Mouse (Mus musculus) erythroblast, embryonic 14.5 days (primary cell): Measurements from ENCODE around the gene Tiparp. TPM values are rescaled to one million over a fixed set of nuclear protein-coding genes. Genes with fewer than 3 reads are reported as not detected.

Experiments
- H3K27me3 ChIP-seq: 2 replicates; pipeline ENCODE4 v1.6.1; 2012; ENCODE audit warnings: inconsistent platforms; ENCODE audit not compliant: control insufficient read depth
- H3K36me3 ChIP-seq: 2 replicates; pipeline ENCODE4 v1.6.1; 2012; ENCODE audit warnings: mild to moderate bottlenecking, inconsistent platforms; ENCODE audit not compliant: control insufficient read depth
- H3K4me1 ChIP-seq: 2 replicates; pipeline ENCODE4 v1.6.1; 2012; ENCODE audit warnings: inconsistent platforms; ENCODE audit not compliant: control insufficient read depth
- H3K4me3 ChIP-seq: replicated peaks from 2 replicates; pipeline ENCODE3; 2012; ENCODE audit warnings: moderate library complexity, mild to moderate bottlenecking, inconsistent platforms
- H3K9me3 ChIP-seq: 2 replicates; pipeline ENCODE4 v1.6.1; 2012; ENCODE audit warnings: low read length, inconsistent platforms, mixed read lengths; ENCODE audit not compliant: control insufficient read depth
- GATA1 ChIP-seq: IDR thresholded peaks from 2 replicates; pipeline ENCODE4 v1.6.1; 2012; ENCODE audit warnings: low read length, inconsistent platforms, mixed read lengths
- TAL1 ChIP-seq: IDR thresholded peaks from 3 replicates; pipeline ENCODE4 v1.6.1; 2012; ENCODE audit warnings: low read length, inconsistent platforms, mixed read lengths
- polyA plus RNA-seq: library from polyadenylated mRNA; stranded (reverse); fragments of >175 nt; gene quantifications from 2 replicates; pipeline ENCODE4 v1.2.3, GENCODE M21; 2012

The Tiparp gene
- polyA plus RNA-seq, 1 experiment, result 0.05 TPM

- Histone ChIP-seq H3K27me3 (no peaks in the 10 kb centered on the region), H3K4me3 (no peak overlapping the region), H3K36me3 (no peaks in the 10 kb centered on the region), H3K9me3 (no peaks in the 10 kb centered on the region), H3K4me1 (no peaks in the 10 kb centered on the region)
- TF ChIP-seq GATA1 (no peak), TAL1 (no peak)
These were observed 58.8 kb downstream of the Tiparp start for GRCm38 (mm10) chr3:65586966-65587365.

DNA sequence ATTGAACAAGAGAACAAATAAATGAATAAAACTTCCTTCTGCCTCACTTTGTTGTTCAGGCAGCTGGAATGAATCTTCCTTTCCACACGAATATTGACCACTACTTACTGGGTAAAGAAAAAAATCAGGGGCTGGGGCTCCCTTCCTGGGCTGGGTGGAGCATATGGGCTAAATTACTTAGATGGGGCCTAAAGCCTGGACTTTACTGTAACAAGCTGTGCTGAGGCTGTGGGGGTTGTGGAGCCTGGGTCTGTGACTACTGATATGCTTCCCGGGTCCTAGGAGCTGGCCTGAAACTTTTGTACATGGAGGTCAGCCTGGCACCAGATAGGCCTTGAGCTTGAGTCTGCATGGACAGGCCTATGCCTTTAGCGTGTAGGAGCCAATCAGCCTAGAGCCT lies 60.2 kb downstream of the Tiparp start:
- H3K27me3 ChIP-seq, result no peaks in the 10 kb centered on the region
- H3K36me3 ChIP-seq, result no peaks in the 10 kb centered on the region
- H3K9me3 ChIP-seq, result no peaks in the 10 kb centered on the region
- no peaks in the 10 kb centered on the region for H3K4me1 ChIP-seq
- no peak overlapping the region for H3K4me3 ChIP-seq
- no peak for TF ChIP-seq TAL1
- TF ChIP-seq GATA1, result no peak

- no peak for TF ChIP-seq GATA1
- no peak for TF ChIP-seq TAL1
These were observed 64.6 kb downstream of the Tiparp start for GRCm38 (mm10) chr3:65592850-65593249.

GRCm38 (mm10) chr3:65594493-65594892 lies 66.3 kb downstream of the Tiparp start:
- Histone ChIP-seq H3K9me3 (no peaks in the 10 kb centered on the region), H3K36me3 (no peaks in the 10 kb centered on the region), H3K4me1 (no peaks in the 10 kb centered on the region), H3K4me3 (no peak overlapping the region), H3K27me3 (no peaks in the 10 kb centered on the region)
- no peak for TF ChIP-seq GATA1

More at GRCm38 (mm10) chr3:65592850-65593249, 64.6 kb downstream of the Tiparp start:
- Histone ChIP-seq H3K4me3 (no peak overlapping the region), H3K9me3 (no peaks in the 10 kb centered on the region), H3K36me3 (no peaks in the 10 kb centered on the region), H3K4me1 (no peaks in the 10 kb centered on the region), H3K27me3 (no peaks in the 10 kb centered on the region)

GRCm38 (mm10) chr3:65595196-65595595 lies 67.0 kb downstream of the Tiparp start:
- no peaks in the 10 kb centered on the region for H3K36me3 ChIP-seq
- H3K4me3 ChIP-seq, result no peak overlapping the region
- TF ChIP-seq GATA1 (no peak), TAL1 (no peak)
- H3K27me3 ChIP-seq, result no peaks in the 10 kb centered on the region
- no peaks in the 10 kb centered on the region for H3K4me1 ChIP-seq
- H3K9me3 ChIP-seq, result no peaks in the 10 kb centered on the region

GRCm38 (mm10) chr3:65598071-65598830 lies 70.0 kb downstream of the Tiparp start:
- no peaks in the 10 kb centered on the region for H3K4me1 ChIP-seq
- no peaks in the 10 kb centered on the region for H3K36me3 ChIP-seq
- TF ChIP-seq TAL1 (no peak), GATA1 (no peak)
- no peaks in the 10 kb centered on the region for H3K9me3 ChIP-seq
- no peak overlapping the region for H3K4me3 ChIP-seq
- H3K27me3 ChIP-seq, result no peaks in the 10 kb centered on the region

GRCm38 (mm10) chr3:65599151-65599550 lies 70.9 kb downstream of the Tiparp start:
- no peaks in the 10 kb centered on the region for H3K36me3 ChIP-seq
- no peak overlapping the region for H3K4me3 ChIP-seq
- no peaks in the 10 kb centered on the region for H3K27me3 ChIP-seq
- TF ChIP-seq GATA1, result no peak
- TF ChIP-seq TAL1, result no peak
- no peaks in the 10 kb centered on the region for H3K9me3 ChIP-seq
- no peaks in the 10 kb centered on the region for H3K4me1 ChIP-seq

- Histone ChIP-seq H3K4me3 (no peak overlapping the region), H3K4me1 (no peaks in the 10 kb centered on the region)
These were observed 73.3 kb downstream of the Tiparp start for GRCm38 (mm10) chr3:65601291-65602050.

GRCm38 (mm10) chr3:65603392-65604055 lies 75.3 kb downstream of the Tiparp start:
- TF ChIP-seq GATA1 (no peak), TAL1 (no peak)
- Histone ChIP-seq H3K36me3 (no peaks in the 10 kb centered on the region), H3K4me1 (no peaks in the 10 kb centered on the region), H3K9me3 (no peaks in the 10 kb centered on the region), H3K4me3 (no peak overlapping the region), H3K27me3 (no peaks in the 10 kb centered on the region)

More at GRCm38 (mm10) chr3:65601291-65602050, 73.3 kb downstream of the Tiparp start:
- Histone ChIP-seq H3K9me3 (no peaks in the 10 kb centered on the region), H3K36me3 (no peaks in the 10 kb centered on the region), H3K27me3 (no peaks in the 10 kb centered on the region)
- no peak for TF ChIP-seq TAL1
- TF ChIP-seq GATA1, result no peak

Other genes with a start within 250 kb of the Tiparp start
- gene Ssr3, start 135.8 kb upstream of the Tiparp start, polyA plus RNA-seq, result 0.71 and 0.87 TPM in 2 replicates
- not detected in 2 replicates for gene Lekr1, start 137.8 kb downstream of the Tiparp start, polyA plus RNA-seq